Mouse (Mus musculus) heart, embryonic 15.5 days (tissue): ENCODE results near the gene Fut2. TPM values are rescaled to one million over a fixed set of nuclear protein-coding genes. Genes with fewer than 3 reads are reported as not detected.

Experiments used
- ATAC-seq: fragments of 200-750 bp; cut with Nextera tagmentation; replicated peaks from 2 replicates; pipeline ENCODE4 v1.8.0; 2017; ENCODE audit warnings: low read depth, moderate TSS enrichment; ENCODE audit not compliant: insufficient number of reproducible peaks, insufficient read depth, low FRiP score
- H3K27ac ChIP-seq: fragments of 300-500 bp; sonication (generic); 2 replicates; pipeline ENCODE4 v1.5.1; 2015; ENCODE audit warnings: mild to moderate bottlenecking, inconsistent platforms
- H3K27me3 ChIP-seq: fragments of 300-500 bp; sonication (generic); 2 replicates; pipeline ENCODE4 v1.6.1; 2015; ENCODE audit warnings: inconsistent platforms
- H3K36me3 ChIP-seq: fragments of 300-500 bp; sonication (generic); 2 replicates; pipeline ENCODE4 v1.6.1; 2015; ENCODE audit warnings: mild to moderate bottlenecking, inconsistent platforms
- H3K4me1 ChIP-seq: fragments of 300-500 bp; sonication (generic); replicated peaks from 2 replicates; pipeline ENCODE4 v1.6.1; 2015; ENCODE audit warnings: inconsistent platforms
- H3K4me2 ChIP-seq: fragments of 300-500 bp; sonication (generic); 2 replicates; pipeline ENCODE4 v1.6.1; 2015; ENCODE audit warnings: inconsistent platforms, mild to moderate bottlenecking, moderate library complexity
- H3K4me3 ChIP-seq: fragments of 300-500 bp; sonication (generic); 2 replicates; pipeline ENCODE4 v1.5.1; 2015; ENCODE audit warnings: mild to moderate bottlenecking, inconsistent platforms
- H3K9ac ChIP-seq: fragments of 300-500 bp; sonication (generic); 2 replicates; pipeline ENCODE4 v1.6.1; 2015; ENCODE audit warnings: mild to moderate bottlenecking, inconsistent platforms
- H3K9me3 ChIP-seq: fragments of 300-500 bp; sonication (generic); replicated peaks from 2 replicates; pipeline ENCODE4 v1.6.1; 2016; ENCODE audit warnings: inconsistent platforms
- WGBS: fragments of 180-500 bp; shearing (Covaris S2); methylation state at CpG from one replicate; pipeline ENCODE4 v1.1.7; 2015; ENCODE audit warnings: mixed read lengths; 5-methylcytosine and 5-hydroxymethylcytosine counted together
- polyA plus RNA-seq: library from polyadenylated mRNA; unstranded; fragments of >200 nt; fragmentation: Nextera tagmentation; extraction: Ambion mirVana; gene quantifications from 2 replicates; pipeline ENCODE4 v1.2.1, GENCODE M21; 2015

Fut2 gene
- polyA plus RNA-seq, 1 experiment from 2014 or later = 1.5 TPM

GRCm38 (mm10) chr7:45634946-45635681 is 31.1 kb downstream of the Fut2 start:
- Histone ChIP-seq H3K9ac (no peak overlapping the region), H3K4me1 (peaks cover 54% of the 10 kb centered on the region), H3K4me2 (no peak overlapping the region), H3K9me3 (no peaks in the 10 kb centered on the region), H3K36me3 (peaks cover 8% of the 10 kb centered on the region), H3K27ac (peak overlapping the region; percentile 75), H3K4me3 (no peak overlapping the region), H3K27me3 (0 out of 2 replicates have a peak, but pooled peaks cover 4% of the 10 kb centered on the region)
- ATAC-seq = no peak
- WGBS = 74% methylated on average over 11 of the region's 11 CpGs

- Histone ChIP-seq H3K4me1 (peaks cover 43% of the 10 kb centered on the region), H3K4me3 (peak overlapping the region; percentile 37), H3K36me3 (peaks cover 8% of the 10 kb centered on the region), H3K27ac (peak overlapping the region; percentile 64), H3K4me2 (peak overlapping the region; percentile 69), H3K9ac (peak overlapping the region; percentile 56), H3K9me3 (no peaks in the 10 kb centered on the region), H3K27me3 (peaks cover 11% of the 10 kb centered on the region)
- 10% methylated on average over 33 of the region's 35 CpGs for WGBS
- peak; percentile 31 for ATAC-seq
These were observed 33.7 kb downstream of the Fut2 start for GRCm38 (mm10) chr7:45632499-45632898.

GRCm38 (mm10) chr7:45630064-45630907 is 35.9 kb downstream of the Fut2 start:
- WGBS = 73% methylated on average over 23 of the region's 23 CpGs
- no peaks in the 10 kb centered on the region for H3K9me3 ChIP-seq
- peaks cover 19% of the 10 kb centered on the region for H3K27me3 ChIP-seq
- no peaks in the 10 kb centered on the region for H3K36me3 ChIP-seq
- peaks cover 33% of the 10 kb centered on the region for H3K4me1 ChIP-seq
- H3K4me3 ChIP-seq = peak overlapping the region; percentile 66
- peak overlapping the region; percentile 38 for H3K27ac ChIP-seq
- H3K9ac ChIP-seq = no peak overlapping the region
- no peak for ATAC-seq
- peak overlapping the region; percentile 98 for H3K4me2 ChIP-seq

- peak overlapping the region; percentile 82 for H3K9ac ChIP-seq
- peak; percentile 68 for ATAC-seq
- H3K4me3 ChIP-seq = peak overlapping the region; percentile 66
- WGBS = under 1% methylated on average over 105 of the region's 105 CpGs
- peaks cover 19% of the 10 kb centered on the region for H3K27me3 ChIP-seq
- no peaks in the 10 kb centered on the region for H3K36me3 ChIP-seq
- peaks cover 27% of the 10 kb centered on the region for H3K4me1 ChIP-seq
- H3K9me3 ChIP-seq = no peaks in the 10 kb centered on the region
- H3K4me2 ChIP-seq = peak overlapping the region; percentile 98
- peak overlapping the region; percentile 78 for H3K27ac ChIP-seq
These were observed 37.6 kb downstream of the Fut2 start for GRCm38 (mm10) chr7:45628364-45629294.

GRCm38 (mm10) chr7:45627261-45627660 is 38.9 kb downstream of the Fut2 start, which contains the start of gene Rasip1:
Gene Rasip1 (plus strand): TSS chr7:45627488.
- Histone ChIP-seq H3K9ac (peak within 1 kb of the TSS; percentile 82), H3K4me2 (peak within 1 kb of the TSS; percentile 98), H3K4me3 (peak within 1 kb of the TSS; percentile 66), H3K9me3 (no peaks in the 10 kb centered on the region), H3K36me3 (no peaks in the 10 kb centered on the region), H3K27ac (peak within 1 kb of the TSS; percentile 78), H3K4me1 (peaks cover 15% of the 10 kb centered on the region), H3K27me3 (peaks cover 17% of the 10 kb centered on the region)
- ATAC-seq = peak; percentile 48
- WGBS = 57% methylated on average over 9 of the region's 9 CpGs

GRCm38 (mm10) chr7:45626571-45627076 is 39.6 kb downstream of the Fut2 start:
- WGBS = 76% methylated on average over 7 of the region's 7 CpGs
- no peak for ATAC-seq
- Histone ChIP-seq H3K9ac (no peak overlapping the region), H3K4me2 (peak overlapping the region; percentile 16; the same call in 1 of the 2 replicates), H3K36me3 (no peaks in the 10 kb centered on the region), H3K27ac (peak overlapping the region; percentile 78), H3K4me3 (peak overlapping the region; percentile 66; the same call in 1 of the 2 replicates), H3K4me1 (peaks cover 13% of the 10 kb centered on the region), H3K9me3 (no peaks in the 10 kb centered on the region), H3K27me3 (peaks cover 15% of the 10 kb centered on the region)

- H3K4me1 ChIP-seq = peaks cover 13% of the 10 kb centered on the region
- no peak overlapping the region for H3K27ac ChIP-seq
- H3K9ac ChIP-seq = no peak overlapping the region
- no peaks in the 10 kb centered on the region for H3K36me3 ChIP-seq
- no peak for ATAC-seq
- H3K9me3 ChIP-seq = no peaks in the 10 kb centered on the region
- no peak overlapping the region for H3K4me2 ChIP-seq
- 87% methylated on average over 8 of the region's 8 CpGs for WGBS
- peaks cover 15% of the 10 kb centered on the region for H3K27me3 ChIP-seq
- no peak overlapping the region for H3K4me3 ChIP-seq
These were observed 40.7 kb downstream of the Fut2 start for GRCm38 (mm10) chr7:45625481-45625880.

- no peak overlapping the region for H3K4me3 ChIP-seq
- no peak overlapping the region for H3K9ac ChIP-seq
- no peaks in the 10 kb centered on the region for H3K9me3 ChIP-seq
- H3K27ac ChIP-seq = no peak overlapping the region
- peaks cover 18% of the 10 kb centered on the region for H3K27me3 ChIP-seq
- H3K4me1 ChIP-seq = peaks cover 8% of the 10 kb centered on the region
- no peak overlapping the region for H3K4me2 ChIP-seq
- no peak for ATAC-seq
- 72% methylated on average over 3 of the region's 3 CpGs for WGBS
- no peaks in the 10 kb centered on the region for H3K36me3 ChIP-seq
These were observed 41.5 kb downstream of the Fut2 start for GRCm38 (mm10) chr7:45624718-45625117.

- Histone ChIP-seq H3K27me3 (peaks cover 27% of the 10 kb centered on the region), H3K4me2 (no peak overlapping the region), H3K4me3 (no peak overlapping the region), H3K27ac (no peak overlapping the region), H3K4me1 (peaks cover 4% of the 10 kb centered on the region), H3K9me3 (no peaks in the 10 kb centered on the region), H3K9ac (no peak overlapping the region), H3K36me3 (no peaks in the 10 kb centered on the region)
- ATAC-seq = no peak
- WGBS = 90% methylated on average over 11 of the region's 11 CpGs
These were observed 42.7 kb downstream of the Fut2 start for GRCm38 (mm10) chr7:45623507-45623906.

- H3K27me3 ChIP-seq = peaks cover 33% of the 10 kb centered on the region
- H3K27ac ChIP-seq = no peak within 1 kb of the TSS
- no peak within 1 kb of the TSS for H3K9ac ChIP-seq
- 0 out of 2 replicates have a peak within 1 kb of the TSS, but pooled peaks have one; percentile 17 for H3K4me2 ChIP-seq
- H3K36me3 ChIP-seq = no peaks in the 10 kb centered on the region
- ATAC-seq = no peak
- H3K4me3 ChIP-seq = peak within 1 kb of the TSS; percentile 2; the same call in 1 of the 2 replicates
- H3K9me3 ChIP-seq = no peaks in the 10 kb centered on the region
- 25% methylated on average over 9 of the region's 9 CpGs for WGBS
- peaks cover 9% of the 10 kb centered on the region for H3K4me1 ChIP-seq
These were observed 44.8 kb downstream of the Fut2 start, which contains the start of gene Izumo1 for GRCm38 (mm10) chr7:45621443-45621842. Gene Izumo1 (plus strand): TSS chr7:45621811.
